Mouse (Mus musculus): ENCODE results near the gene Fam71e1.
A peak's percentile ranks its signal among the peaks of the same experiment; 100 is the strongest.

Fam71e1 gene

GRCm38 (mm10) chr7:44501563-44502115, 5.3 kb downstream of the Fam71e1 start:
- DNase-seq = peak; percentile 41 to 52

DNA sequence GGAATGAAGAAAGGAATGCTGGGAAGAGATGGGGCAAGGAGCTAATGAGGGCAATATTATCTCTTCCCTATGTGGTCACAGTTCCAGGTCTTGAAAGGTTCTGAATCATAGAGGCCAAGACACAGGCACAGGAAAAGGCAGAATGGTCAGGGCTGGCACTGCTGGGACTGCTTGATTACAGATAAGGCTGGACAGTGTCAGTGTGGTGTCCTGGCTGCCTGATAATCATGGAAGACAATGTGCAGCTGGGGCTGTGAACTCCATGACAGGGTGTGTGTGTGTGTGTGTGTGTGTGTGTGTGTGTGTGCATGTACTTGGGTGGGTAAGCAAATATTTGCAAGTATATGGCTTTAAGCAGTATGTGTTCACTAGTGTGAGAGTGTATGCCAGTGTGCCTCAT, 11.1 kb downstream of the Fam71e1 start:
- no peak for DNase-seq

DNA sequence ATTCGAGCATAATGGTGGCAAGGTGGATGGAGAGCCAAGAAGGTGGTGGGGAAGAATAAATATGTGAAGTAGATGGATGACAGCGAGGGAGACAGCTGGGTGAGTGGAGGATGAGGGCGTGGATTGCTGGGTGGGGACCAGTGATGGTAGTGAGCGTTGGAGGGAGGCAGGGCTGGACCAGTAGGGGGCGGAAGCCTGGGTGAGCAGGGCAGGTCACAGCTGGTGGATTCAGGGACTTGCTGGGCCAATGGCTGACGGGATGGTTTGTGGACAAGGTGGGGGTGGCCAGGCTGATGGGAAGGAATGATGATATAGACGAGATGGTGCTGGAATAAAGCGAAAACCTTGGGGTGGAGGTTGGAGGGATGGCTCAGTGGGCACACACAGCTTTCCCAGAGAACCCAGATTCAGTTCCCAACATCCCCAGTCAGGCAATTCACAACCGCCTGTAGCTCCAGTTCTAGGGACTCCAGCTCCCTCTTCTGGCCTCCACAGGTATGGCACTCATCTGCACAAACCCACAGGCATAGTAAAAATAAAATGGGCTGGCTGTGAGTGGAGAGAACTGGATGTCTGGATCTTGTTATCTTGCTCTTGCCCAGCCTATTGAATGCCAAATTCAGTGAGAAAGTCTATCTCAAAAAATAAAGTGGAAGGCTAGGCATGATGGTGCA, 23.0 kb downstream of the Fam71e1 start:
- no peak for DNase-seq

- DNase-seq = no peak
These were observed 24.6 kb downstream of the Fam71e1 start for GRCm38 (mm10) chr7:44520990-44521389.

- DNase-seq = peak; percentile 49 to 63
These were observed 25.3 kb downstream of the Fam71e1 start for GRCm38 (mm10) chr7:44521710-44522109.

DNA sequence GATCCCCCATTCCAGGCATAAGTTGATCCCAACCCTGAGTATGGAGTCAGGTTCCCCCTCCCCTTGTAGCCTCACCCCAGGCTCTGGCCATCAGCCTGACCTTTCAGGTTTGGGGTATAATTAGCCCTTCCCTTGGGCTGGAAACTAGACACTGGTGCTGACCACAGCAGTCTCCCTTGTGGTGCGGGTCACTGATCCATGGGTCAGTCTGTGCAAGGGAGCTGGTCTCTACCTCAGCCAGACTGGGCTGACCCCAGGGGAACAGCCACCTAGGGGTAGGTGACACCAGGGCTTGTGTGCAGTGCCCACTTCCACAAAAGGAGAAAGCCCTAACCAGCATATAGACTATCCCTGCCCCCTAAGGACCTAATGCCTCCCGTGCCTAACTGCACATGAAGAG, 26.7 kb downstream of the Fam71e1 start:
- no peak for DNase-seq

DNA sequence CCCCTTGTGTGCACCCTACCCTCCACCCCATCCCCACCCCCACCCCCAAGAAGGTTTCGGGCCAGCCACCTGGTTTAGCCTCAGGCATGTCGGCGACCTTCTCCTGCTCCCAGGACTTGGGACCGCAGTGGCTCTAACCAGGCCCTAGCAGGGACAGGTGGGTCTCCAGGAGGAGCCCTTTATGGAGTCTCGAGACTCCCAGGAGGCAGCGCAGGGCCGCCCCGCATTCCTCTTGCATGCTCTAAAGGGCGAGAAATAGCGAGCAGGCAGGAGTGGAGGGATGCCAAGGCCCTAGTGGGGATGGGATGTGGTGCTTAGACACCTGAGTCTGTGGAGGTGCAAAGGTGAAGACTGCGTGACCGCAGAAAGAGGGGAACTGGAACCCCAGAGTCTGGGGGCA, 28.1 kb downstream of the Fam71e1 start, which contains the start of gene Mybpc2:
TSS of gene Mybpc2 (minus strand) at position 155 of the 400 bp plus-strand sequence.
- peak; percentile 43 to 55 for DNase-seq

DNA sequence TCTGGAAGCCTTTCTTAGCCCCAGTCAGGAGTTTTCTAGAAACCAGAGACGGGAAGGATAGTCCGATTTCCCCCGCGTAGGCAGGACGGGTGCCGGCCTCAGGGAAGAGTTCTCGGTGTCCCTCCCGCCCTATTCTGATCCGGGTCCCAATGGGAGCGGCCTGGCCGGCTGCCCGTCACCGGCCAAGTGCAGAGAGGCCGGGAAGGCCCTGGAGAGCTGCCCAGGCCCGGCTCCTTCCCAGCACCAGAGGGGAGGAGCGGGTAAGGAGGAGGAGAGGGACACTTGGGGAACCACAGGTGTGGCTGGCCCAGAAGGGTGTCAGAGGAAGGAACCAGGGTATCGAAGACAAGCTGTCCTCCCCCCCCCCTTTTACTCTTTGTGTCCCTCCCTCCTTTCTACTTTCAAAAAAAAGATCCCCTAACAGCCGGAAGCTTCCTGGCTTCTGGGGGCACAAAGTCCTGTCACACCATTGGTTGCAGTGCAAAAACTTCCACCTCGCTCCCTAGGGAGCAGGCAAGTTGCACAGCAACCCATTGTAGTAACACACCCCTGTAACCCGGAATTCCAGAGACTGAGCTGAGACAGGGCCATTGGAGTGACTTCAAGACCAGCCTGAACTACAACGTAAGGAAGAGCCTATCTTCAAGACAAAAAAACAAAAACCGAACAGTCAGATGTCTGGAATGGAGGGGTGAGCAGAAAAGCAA, 28.9 kb downstream of the Fam71e1 start:
- DNase-seq = peak; percentile 90 to 93

DNA sequence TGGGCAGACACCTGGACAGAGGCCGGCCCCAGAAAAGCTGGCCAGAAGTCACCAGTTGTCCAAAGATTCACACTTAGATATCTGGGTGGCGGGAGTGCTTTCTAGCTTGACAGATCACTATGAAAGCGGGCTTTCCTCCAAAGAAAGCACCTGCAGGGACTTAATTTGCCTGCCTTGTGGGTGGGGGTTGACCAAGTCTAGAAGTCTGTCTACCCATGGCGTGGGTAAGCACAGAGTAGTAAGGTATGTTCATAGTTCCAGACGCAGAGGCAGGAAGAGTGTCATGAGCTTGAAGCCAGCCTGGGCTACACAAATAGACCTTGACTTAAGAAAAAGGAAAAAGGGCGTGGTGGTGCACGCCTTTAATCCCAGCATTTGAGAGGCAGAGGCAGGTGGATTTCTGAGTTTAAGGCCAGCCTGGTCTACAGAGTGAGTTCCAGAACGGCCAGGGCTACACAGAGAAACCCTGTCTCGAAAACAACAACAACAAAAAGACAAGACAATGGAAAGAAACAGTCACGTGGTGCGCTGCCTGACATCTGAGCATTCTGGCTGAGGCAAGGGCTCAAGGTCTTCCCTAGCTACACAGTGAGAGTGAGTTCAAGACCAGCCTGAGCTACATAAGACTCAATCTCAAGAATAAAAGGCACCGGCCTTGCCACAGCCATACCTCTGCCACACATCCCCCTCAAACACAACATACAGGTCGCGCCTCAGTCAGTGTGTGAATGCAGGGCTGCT, 30.2 kb downstream of the Fam71e1 start:
- no peak for DNase-seq

DNA sequence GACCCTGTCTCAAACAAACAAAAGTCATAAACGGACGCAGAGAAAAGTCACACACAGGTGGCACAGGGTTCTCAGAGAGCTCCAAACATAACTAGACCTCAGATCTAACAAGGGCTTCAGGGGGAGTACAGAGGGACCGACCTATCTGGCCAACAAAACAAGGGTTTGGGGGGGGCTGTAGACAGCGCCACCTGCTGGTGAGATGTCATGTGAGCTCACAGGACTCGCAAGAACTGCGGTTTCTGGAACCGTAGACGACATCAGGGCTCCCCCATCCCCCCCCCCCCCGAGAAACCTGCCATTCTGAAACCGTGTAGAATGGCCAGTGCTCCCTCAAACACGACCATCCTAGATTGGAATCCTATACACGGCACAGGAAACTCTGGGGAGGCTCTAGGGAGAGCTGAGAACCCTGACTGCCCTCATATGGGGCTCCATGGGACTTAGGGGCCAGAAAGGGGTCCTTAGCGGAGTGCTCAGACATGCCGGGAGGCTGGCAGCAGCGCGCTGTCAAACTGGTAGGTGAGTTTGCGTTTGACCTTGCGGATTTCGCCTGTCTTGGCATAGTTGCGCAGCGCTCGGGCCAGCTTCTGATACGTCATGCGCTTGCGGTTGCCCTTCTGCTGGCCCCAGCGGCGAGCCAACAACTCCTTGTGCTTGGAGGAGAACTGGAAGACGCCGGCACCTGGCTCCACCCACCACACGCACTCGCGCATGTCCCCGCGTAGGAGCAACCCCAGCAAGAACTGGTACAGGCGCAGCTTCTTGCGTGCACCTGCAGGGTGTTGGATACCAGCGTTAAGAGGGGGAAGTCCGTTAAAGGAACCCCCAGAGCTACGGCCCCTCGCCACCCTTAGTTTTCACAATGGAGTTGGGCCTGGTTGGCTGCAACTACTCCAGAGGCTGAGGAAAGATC, 31.4 kb downstream of the Fam71e1 start:
- peak; percentile 88 to 92 for DNase-seq

GRCm38 (mm10) chr7:44529518-44529917, 33.1 kb downstream of the Fam71e1 start:
- DNase-seq = no peak

GRCm38 (mm10) chr7:44530507-44530906, 34.1 kb downstream of the Fam71e1 start:
- DNase-seq = no peak

DNA sequence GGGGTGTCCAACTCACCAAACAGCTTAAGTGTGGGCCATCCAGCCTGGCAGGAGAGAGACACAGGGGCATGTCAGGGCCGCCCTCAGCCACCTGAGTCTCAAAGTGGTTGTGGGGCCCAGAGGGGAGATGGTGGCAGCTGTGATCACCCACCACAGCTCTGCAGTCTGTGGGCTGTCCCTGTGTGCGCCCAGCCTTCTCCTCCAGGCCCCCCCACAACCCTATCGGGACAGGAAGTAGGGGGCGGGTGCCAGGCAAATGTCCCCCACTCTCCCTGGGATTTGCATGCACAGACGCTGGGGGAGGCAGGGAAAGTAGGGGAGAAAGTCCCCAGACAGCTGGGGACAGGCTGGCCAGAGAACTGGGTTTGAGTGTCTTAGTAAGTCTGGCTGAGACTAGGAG, 34.8 kb downstream of the Fam71e1 start:
- no peak for DNase-seq

GRCm38 (mm10) chr7:44531946-44532732, 35.8 kb downstream of the Fam71e1 start, which contains the start of gene Spib:
Gene Spib (minus strand): TSS chr7:44532071.
- DNase-seq = no peak

GRCm38 (mm10) chr7:44532918-44533745, 36.8 kb downstream of the Fam71e1 start:
- DNase-seq = no peak

DNA sequence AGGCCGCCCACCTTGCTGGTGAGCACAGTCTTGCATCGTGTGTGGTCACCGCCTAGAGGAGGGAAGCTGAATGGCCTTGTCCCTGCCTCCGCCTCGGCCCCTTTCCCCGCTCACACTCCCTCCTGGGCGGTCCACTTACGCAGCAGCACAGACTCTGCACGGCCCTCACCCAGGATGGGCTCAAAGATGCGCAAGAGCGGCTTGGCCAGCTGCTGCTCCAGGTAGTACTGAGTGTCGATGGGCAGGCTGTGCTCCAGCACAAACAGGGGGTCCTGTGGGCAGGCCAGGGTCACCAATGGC, 37.3 kb downstream of the Fam71e1 start:
- no peak for DNase-seq

DNA sequence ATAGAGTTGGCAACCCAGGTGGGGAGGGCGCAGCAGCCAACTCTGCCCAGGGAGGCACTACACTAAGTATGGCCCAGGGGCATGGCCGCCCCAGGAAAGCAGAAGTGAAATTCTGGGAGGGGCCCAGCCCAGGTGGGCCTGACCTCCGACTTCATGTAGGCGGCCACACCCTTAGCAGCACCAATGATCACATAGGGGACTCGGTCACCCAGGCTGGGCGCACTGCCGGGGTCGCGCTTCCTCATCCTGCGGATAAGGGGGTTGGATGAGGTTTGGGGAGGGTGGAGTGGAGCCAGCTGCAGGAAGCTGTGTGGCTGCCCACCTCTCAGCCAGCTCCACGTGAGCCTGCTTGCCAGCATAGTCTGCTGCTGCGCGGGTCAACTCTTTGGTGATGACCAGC, 37.9 kb downstream of the Fam71e1 start:
- peak in 1 of 2 experiments; percentile 49 for DNase-seq

- no peak for DNase-seq
These were observed 38.5 kb downstream of the Fam71e1 start for GRCm38 (mm10) chr7:44534656-44535441.
